Mouse (Mus musculus) brain, adult 2 months (tissue): ENCODE measurements at regions not wholly inside any gene's neighbourhood (a gene's known extent, or its start where the extent isn't known, plus 50 kb on each side); places are given as distances from the start of the nearest gene placed in this dataset.
A peak's percentile ranks its signal among the peaks of the same experiment; 100 is the strongest.

Experiments used
- DNase-seq: peaks from one replicate; pipeline ENCODE4 v3.0.0; 2011; ENCODE audit warnings: low read depth, low spot score

DNA sequence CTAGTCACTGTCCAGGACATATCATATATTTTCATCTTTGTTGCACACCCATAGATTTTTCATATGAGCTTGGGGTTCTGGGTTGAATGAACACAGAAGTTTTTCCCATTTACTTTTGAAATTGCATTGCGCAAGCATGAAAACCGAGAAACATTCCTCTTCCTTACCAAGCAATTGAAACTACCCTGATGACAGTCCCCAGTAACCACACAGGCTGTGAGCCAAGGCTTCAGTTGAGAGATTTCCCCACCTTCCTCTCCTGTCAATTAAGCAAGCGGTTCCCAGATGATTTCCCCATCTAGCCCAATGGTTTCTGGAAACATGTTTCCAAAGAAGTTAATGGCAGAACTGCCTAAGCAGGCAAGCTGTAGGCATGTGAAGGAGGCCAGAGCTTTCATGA, 81.8 kb upstream of the Inhba start:
- DNase-seq, result no peak

DNA sequence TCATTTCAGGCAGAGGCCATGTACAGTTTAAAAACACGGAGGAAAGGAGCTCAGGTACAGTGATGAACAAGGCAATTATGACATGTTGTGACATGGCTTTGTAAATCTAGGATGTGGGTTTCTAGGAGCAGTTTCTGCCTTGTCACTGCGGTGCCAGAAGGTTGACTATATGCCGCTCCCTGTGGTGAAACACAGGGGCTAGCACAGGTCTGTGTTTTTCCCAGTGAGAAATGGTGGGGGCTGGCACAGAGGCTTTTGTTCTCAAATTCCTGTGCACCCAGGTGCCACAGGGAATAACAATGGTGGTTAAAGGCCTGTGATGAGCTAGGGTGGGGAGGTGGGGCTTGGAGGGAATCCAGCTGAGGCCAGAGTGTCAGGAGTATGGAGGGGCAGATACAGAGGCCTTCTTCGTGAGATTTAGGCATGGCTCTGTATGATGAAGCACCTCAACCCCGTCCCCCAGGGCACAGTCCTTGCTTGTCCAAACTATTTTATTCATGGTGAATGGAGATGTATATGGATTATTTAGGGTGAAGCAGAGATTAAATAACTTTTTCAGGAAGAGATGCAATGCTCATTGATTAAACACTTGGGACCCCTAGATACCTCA, 80.0 kb upstream of the Inhba start:
- DNase-seq, result no peak

DNA sequence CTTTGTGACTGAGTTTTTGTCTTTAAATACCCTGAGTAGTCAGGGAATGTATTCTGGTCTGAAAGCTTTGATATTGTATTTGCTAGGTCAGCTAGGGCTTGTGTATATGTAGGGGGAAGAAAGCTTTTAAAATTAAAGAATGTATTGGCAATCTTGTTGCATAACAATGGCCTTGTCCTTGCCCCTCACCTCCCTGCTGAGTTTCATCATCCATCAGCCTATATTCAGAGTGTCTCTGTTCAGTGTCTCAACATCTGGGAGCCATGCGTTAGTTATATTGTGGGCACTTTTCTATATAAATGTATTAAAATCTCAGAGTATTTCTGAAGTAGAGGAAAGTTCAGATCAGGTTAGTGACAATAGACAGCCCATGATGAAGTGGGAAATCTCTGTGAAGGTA, 76.0 kb upstream of the Inhba start:
- DNase-seq, result no peak

- DNase-seq, result no peak
Measured at GRCm38 (mm10) chr13:15936109-15936508, 75.5 kb upstream of the Inhba start.

DNA sequence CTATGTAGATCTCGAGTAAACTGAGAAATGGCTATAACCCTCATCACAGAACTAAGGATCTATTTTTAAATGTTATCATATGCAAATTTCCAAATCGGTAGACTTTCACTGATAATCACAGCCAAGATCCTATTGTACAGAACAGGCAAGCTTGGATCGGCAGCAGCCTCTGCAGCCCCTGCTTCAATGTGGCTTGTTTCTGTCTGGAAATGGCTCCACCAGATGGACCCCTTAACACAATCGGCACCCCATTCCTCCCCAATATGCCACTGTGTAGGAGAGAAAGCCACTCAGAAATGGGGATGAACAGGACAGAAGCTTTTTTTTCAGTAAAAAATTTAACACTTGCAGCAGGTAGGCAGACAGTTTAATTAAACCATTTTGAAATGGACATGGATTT, 61.5 kb upstream of the Inhba start:
- DNase-seq, result peak; percentile 31

GRCm38 (mm10) chr13:15950885-15951610, 60.6 kb upstream of the Inhba start:
- no peak for DNase-seq
